Mouse (Mus musculus): ENCODE data around the gene Setd3. TPM values are rescaled to one million over a fixed set of nuclear protein-coding genes. Genes with fewer than 3 reads are reported as not detected.

Gene Setd3
- total and polyA plus RNA-seq, 3 experiments: 40.1 to 59.9 TPM; not detected in 1

- Histone ChIP-seq H3K27ac (ENCODE audit: control insufficient read depth, low read depth, low read length) (no peak overlapping the region), H3K36me3 (ENCODE audit: control insufficient read depth in 1 of 2, insufficient read depth in 2 of 2, low read length in 2 of 2) (no peaks in the 10 kb centered on the region), H3K79me2 (ENCODE audit: control insufficient read depth, insufficient read depth, low read length, poor library complexity) (no peaks in the 10 kb centered on the region), H3K9ac (ENCODE audit: control insufficient read depth, low read depth, low read length, poor library complexity, severe bottlenecking) (no peak overlapping the region), H3K4me3 (ENCODE audit: control insufficient read depth in 1 of 2, insufficient read depth in 1 of 2, low read depth in 2 of 2, low read length in 2 of 2) (no peak overlapping the region), H3K9me3 (replicated peaks; ENCODE audit: insufficient read depth, low read length) (no peaks in the 10 kb centered on the region), H3K27me3 (ENCODE audit: control insufficient read depth in 1 of 2, insufficient read depth in 2 of 2, low read length in 2 of 2) (no peaks in the 10 kb centered on the region), H3K4me1 (ENCODE audit: control insufficient read depth in 1 of 2, insufficient read depth in 2 of 2, low read length in 2 of 2) (no peaks in the 10 kb centered on the region)
- TF ChIP-seq SMC3 (IDR thresholded peaks at IDR 0.05; ENCODE audit: low read depth, low read length): peak; percentile 34
- TF ChIP-seq RAD21 (IDR thresholded peaks at IDR 0.05; ENCODE audit: low read depth, low read length): peak; percentile 37
- no peak for TF ChIP-seq POLR2A (IDR thresholded peaks at IDR 0.05; ENCODE audit: control insufficient read depth in 1 of 2, insufficient read depth in 1 of 2, low read depth in 1 of 2, low read length in 2 of 2, poor library complexity in 1 of 2)
- peak; percentile 37 to 62 (median 50) for TF ChIP-seq CTCF (IDR thresholded peaks at IDR 0.05 in 2 of 3, conservative IDR thresholded peaks at IDR 0.05 in 1 of 3; ENCODE audit: control insufficient read depth in 1 of 3, insufficient read depth in 1 of 3, low read depth in 2 of 3, low read length in 3 of 3, poor library complexity in 1 of 3, severe bottlenecking in 1 of 3)
- peak; percentile 24 for DNase-seq (ENCODE audit: low read depth, low spot score)
Measured at GRCm38 (mm10) chr12:108217572-108217971, 38.5 kb upstream of the Setd3 start.

- TF ChIP-seq TBP (IDR thresholded peaks at IDR 0.05; ENCODE audit: low read depth, low read length) (no peak), KAT2A (conservative IDR thresholded peaks at IDR 0.05; ENCODE audit: low read depth, low read length) (no peak), NELFE (IDR thresholded peaks at IDR 0.05; ENCODE audit: low read depth, low read length) (no peak), TCF12 (IDR thresholded peaks at IDR 0.05; ENCODE audit: low read depth, low read length) (no peak), USF1 (IDR thresholded peaks at IDR 0.05; ENCODE audit: low read depth, low read length) (no peak), E2F4 (IDR thresholded peaks at IDR 0.05; ENCODE audit: borderline replicate concordance, low read depth, low read length) (no peak), ZMIZ1 (IDR thresholded peaks at IDR 0.05; ENCODE audit: low read depth, low read length) (no peak), RCOR1 (IDR thresholded peaks at IDR 0.05; ENCODE audit: low read depth, low read length) (no peak), HCFC1 (IDR thresholded peaks at IDR 0.05; ENCODE audit: low read depth, low read length) (no peak), RAD21 (IDR thresholded peaks at IDR 0.05; ENCODE audit: low read depth, low read length) (no peak), EP300 (IDR thresholded peaks at IDR 0.05; ENCODE audit: low read depth in 1 of 2, low read length in 2 of 2) (no peak), SIN3A (IDR thresholded peaks at IDR 0.05; ENCODE audit: low read length) (no peak), GABPA (IDR thresholded peaks at IDR 0.05; ENCODE audit: low read depth, low read length) (no peak), TAL1 (IDR thresholded peaks at IDR 0.05; ENCODE audit: low read length) (no peak), NRF1 (IDR thresholded peaks at IDR 0.05; ENCODE audit: insufficient read depth, low read depth, low read length, poor library complexity, severe bottlenecking) (no peak), BHLHE40 (IDR thresholded peaks at IDR 0.05; ENCODE audit: borderline replicate concordance, low read depth, low read length) (no peak), GATA1 (IDR thresholded peaks at IDR 0.05; ENCODE audit: low read depth, low read length) (no peak), CHD1 (IDR thresholded peaks at IDR 0.05; ENCODE audit: low read depth, low read length) (no peak), CTCF (IDR thresholded peaks at IDR 0.05 in 2 of 3, conservative IDR thresholded peaks at IDR 0.05 in 1 of 3; ENCODE audit: control insufficient read depth in 1 of 3, insufficient read depth in 1 of 3, low read depth in 2 of 3, low read length in 3 of 3, poor library complexity in 1 of 3, severe bottlenecking in 1 of 3) (no peak), MAX (IDR thresholded peaks at IDR 0.05; ENCODE audit: low read length) (no peak)
- Histone ChIP-seq H3K9me3 (replicated peaks; ENCODE audit: insufficient read depth, low read length) (no peaks in the 10 kb centered on the region), H3K4me3 (ENCODE audit: control insufficient read depth in 1 of 2, insufficient read depth in 1 of 2, low read depth in 2 of 2, low read length in 2 of 2) (no peak overlapping the region), H3K27ac (ENCODE audit: control insufficient read depth, low read depth, low read length) (no peak overlapping the region), H3K27me3 (ENCODE audit: control insufficient read depth in 1 of 2, insufficient read depth in 2 of 2, low read length in 2 of 2) (no peaks in the 10 kb centered on the region), H3K9ac (ENCODE audit: control insufficient read depth, low read depth, low read length, poor library complexity, severe bottlenecking) (no peak overlapping the region), H3K36me3 (ENCODE audit: control insufficient read depth in 1 of 2, insufficient read depth in 2 of 2, low read length in 2 of 2) (no peaks in the 10 kb centered on the region), H3K4me1 (ENCODE audit: control insufficient read depth in 1 of 2, insufficient read depth in 2 of 2, low read length in 2 of 2) (no peaks in the 10 kb centered on the region), H3K79me2 (ENCODE audit: control insufficient read depth, insufficient read depth, low read length, poor library complexity) (no peaks in the 10 kb centered on the region)
- no peak for DNase-seq (ENCODE audit: low read depth, low spot score)
Measured at GRCm38 (mm10) chr12:108216611-108217370, 37.7 kb upstream of the Setd3 start.

All from MEL (cell line).